Mouse (Mus musculus): ENCODE data around the gene Inhbe. TPM values are rescaled to one million over a fixed set of nuclear protein-coding genes. Genes with fewer than 3 reads are reported as not detected.

The Inhbe gene
- total RNA-seq (2014; rRNA removed; ENCODE audit: low replicate concordance), result not detected in 2 replicates
- polyA plus RNA-seq (2015; fragmentation: Nextera tagmentation; extraction: Ambion mirVana), result not detected in 2 replicates

DNA sequence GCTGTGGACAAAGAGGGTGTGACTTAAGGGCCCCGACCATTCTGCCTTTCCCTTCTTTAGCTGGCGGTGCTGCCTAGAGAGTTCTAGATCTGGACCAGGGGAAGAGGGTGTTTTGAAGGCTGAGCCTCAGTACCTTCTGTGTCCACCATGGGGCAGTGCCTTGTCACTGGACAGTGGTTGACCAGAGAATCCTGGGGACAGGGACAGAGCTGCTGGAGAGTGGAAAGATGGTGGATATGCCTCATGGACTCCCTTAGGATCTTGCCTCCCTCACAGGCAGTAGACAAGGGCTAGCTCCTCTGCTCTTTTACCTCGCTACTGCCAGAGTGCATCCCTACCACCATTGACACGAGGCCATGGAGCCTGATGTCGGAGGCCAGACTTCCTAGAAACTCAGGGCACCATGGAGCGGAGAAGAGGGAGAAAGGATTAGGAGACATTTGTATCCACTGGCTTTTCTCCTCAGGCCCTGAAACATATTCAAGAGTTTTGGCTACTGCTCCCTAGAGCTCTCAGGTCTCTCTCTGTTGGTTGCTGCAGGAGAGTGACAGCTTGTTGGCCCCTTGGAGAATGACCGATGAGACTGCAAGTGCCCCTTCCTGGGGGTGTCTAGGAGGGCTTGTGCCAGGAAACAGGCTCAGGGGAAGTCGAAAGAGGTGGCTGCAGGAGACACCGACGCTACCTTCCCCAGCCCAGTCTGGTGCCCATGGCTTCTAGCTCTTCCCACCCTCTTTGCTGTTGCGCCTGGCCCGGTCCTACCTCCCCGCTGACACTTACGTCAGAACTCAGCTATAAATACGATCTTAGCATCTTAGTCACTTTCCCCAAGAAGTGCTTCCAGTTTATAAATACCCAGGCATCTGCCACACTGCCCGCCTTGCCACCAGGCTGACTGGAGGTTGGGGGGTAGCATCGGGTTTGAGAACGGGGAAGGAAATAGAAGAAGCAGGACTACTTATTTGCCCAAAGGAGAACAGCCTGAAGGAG is at the start of gene Inhbe:
Gene Inhbe (minus strand): TSS at position 503 of the 987 bp plus-strand sequence.
- TF ChIP-seq CTCF (IDR thresholded peaks at IDR 0.05; ENCODE audit: low read depth) (peak; percentile 61), EP300 (IDR thresholded peaks at IDR 0.05; ENCODE audit: low read depth) (no peak)
- WGBS, result 57% methylated on average over 18 of the region's 18 CpGs

DNA sequence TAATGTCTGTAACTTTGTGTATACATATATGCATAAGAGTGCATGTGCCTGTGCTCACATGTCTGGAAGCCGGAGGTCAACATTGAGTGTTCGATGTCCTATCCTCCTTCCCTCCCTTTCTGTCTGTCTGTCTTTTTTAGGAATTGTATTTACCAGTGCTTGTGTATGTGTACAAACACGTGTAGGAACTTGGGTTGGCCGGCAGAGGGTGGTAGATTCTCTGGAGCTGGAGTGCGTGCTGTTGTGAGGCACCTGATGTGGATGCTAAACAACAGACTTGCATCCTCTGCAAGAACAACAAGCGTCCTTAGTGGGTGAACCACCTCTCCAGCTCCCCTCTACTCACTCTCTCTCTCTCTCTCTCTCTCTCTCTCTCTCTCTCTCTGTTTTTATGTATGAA is 37.6 kb upstream of the Inhbe start:
- ATAC-seq (ENCODE audit: insufficient read depth, low read depth) (no peak), DNase-seq (ENCODE audit: low spot score) (no peak)
- Histone ChIP-seq H3K36me3 (replicated peaks; ENCODE audit: control insufficient read depth, insufficient read depth, low read length) (peaks cover 15% of the 10 kb centered on the region), H3K27me3 (ENCODE audit: control insufficient read depth, insufficient read depth, low read length) (no peaks in the 10 kb centered on the region), H3K4me3 (ENCODE audit: low read depth, low read length) (no peak overlapping the region), H3K4me1 (ENCODE audit: control insufficient read depth, insufficient read depth) (no peaks in the 10 kb centered on the region), H3K9me3 (replicated peaks; ENCODE audit: control insufficient read depth, low read length) (no peaks in the 10 kb centered on the region), H3K27ac (ENCODE audit: low read depth) (no peak overlapping the region), H3K9ac (replicated peaks; ENCODE audit: low read depth, low read length) (no peak overlapping the region), H3K4me2 (ENCODE audit: low read depth, low read length) (no peak overlapping the region)
- 81% methylated on average over 6 of the region's 6 CpGs for WGBS
- TF ChIP-seq CTCF (IDR thresholded peaks at IDR 0.05; ENCODE audit: low read depth) (no peak), EP300 (IDR thresholded peaks at IDR 0.05; ENCODE audit: low read depth) (no peak)

More for the DNA sequence above, at the start of gene Inhbe:
- no peaks in the 10 kb centered on the region for H3K9me3 ChIP-seq (replicated peaks; ENCODE audit: control insufficient read depth, low read length)
- H3K4me1 ChIP-seq (ENCODE audit: control insufficient read depth, insufficient read depth), result 0 out of 2 replicates have a peak, but pooled peaks cover 7% of the 10 kb centered on the region
- H3K4me3 ChIP-seq (ENCODE audit: low read depth, low read length), result no peak within 1 kb of the TSS
- peak; percentile 65 for ATAC-seq (ENCODE audit: insufficient read depth, low read depth)
- DNase-seq (ENCODE audit: low spot score), result peak; percentile 57
- no peaks in the 10 kb centered on the region for H3K27me3 ChIP-seq (ENCODE audit: control insufficient read depth, insufficient read depth, low read length)
- H3K4me2 ChIP-seq (ENCODE audit: low read depth, low read length), result peak within 1 kb of the TSS; percentile 25; the same call in 1 of the 2 replicates
- H3K36me3 ChIP-seq (replicated peaks; ENCODE audit: control insufficient read depth, insufficient read depth, low read length), result no peaks in the 10 kb centered on the region
- H3K27ac ChIP-seq (ENCODE audit: low read depth), result peak within 1 kb of the TSS; percentile 53; the same call in 1 of the 2 replicates
- no peak within 1 kb of the TSS for H3K9ac ChIP-seq (replicated peaks; ENCODE audit: low read depth, low read length)

- Histone ChIP-seq H3K4me3 (ENCODE audit: low read depth, low read length) (peak overlapping the region; percentile 79), H3K27me3 (ENCODE audit: control insufficient read depth, insufficient read depth, low read length) (no peaks in the 10 kb centered on the region), H3K27ac (ENCODE audit: low read depth) (peak overlapping the region; percentile 98), H3K9ac (replicated peaks; ENCODE audit: low read depth, low read length) (peak overlapping the region; percentile 90), H3K4me2 (ENCODE audit: low read depth, low read length) (peak overlapping the region; percentile 62), H3K9me3 (replicated peaks; ENCODE audit: control insufficient read depth, low read length) (no peaks in the 10 kb centered on the region), H3K4me1 (ENCODE audit: control insufficient read depth, insufficient read depth) (peaks cover 12% of the 10 kb centered on the region; the same call in 1 of the 2 replicates), H3K36me3 (replicated peaks; ENCODE audit: control insufficient read depth, insufficient read depth, low read length) (no peaks in the 10 kb centered on the region)
- 48% methylated on average over 2 of the region's 2 CpGs for WGBS
- TF ChIP-seq CTCF (IDR thresholded peaks at IDR 0.05; ENCODE audit: low read depth) (no peak), EP300 (IDR thresholded peaks at IDR 0.05; ENCODE audit: low read depth) (no peak)
- DNase-seq (ENCODE audit: low spot score) (no peak), ATAC-seq (ENCODE audit: insufficient read depth, low read depth) (no peak)
Observed at GRCm38 (mm10) chr10:127381743-127382134, 27.5 kb upstream of the Inhbe start.

- Histone ChIP-seq H3K36me3 (replicated peaks; ENCODE audit: control insufficient read depth, insufficient read depth, low read length) (no peaks in the 10 kb centered on the region), H3K4me2 (ENCODE audit: low read depth, low read length) (peak overlapping the region; percentile 62), H3K27ac (ENCODE audit: low read depth) (peak overlapping the region; percentile 98), H3K4me3 (ENCODE audit: low read depth, low read length) (peak overlapping the region; percentile 79), H3K9ac (replicated peaks; ENCODE audit: low read depth, low read length) (peak overlapping the region; percentile 90), H3K27me3 (ENCODE audit: control insufficient read depth, insufficient read depth, low read length) (no peaks in the 10 kb centered on the region), H3K4me1 (ENCODE audit: control insufficient read depth, insufficient read depth) (peaks cover 12% of the 10 kb centered on the region; the same call in 1 of the 2 replicates), H3K9me3 (replicated peaks; ENCODE audit: control insufficient read depth, low read length) (no peaks in the 10 kb centered on the region)
- TF ChIP-seq EP300 (IDR thresholded peaks at IDR 0.05; ENCODE audit: low read depth) (no peak), CTCF (IDR thresholded peaks at IDR 0.05; ENCODE audit: low read depth) (no peak)
- WGBS, result 1% methylated on average over 44 of the region's 79 CpGs
- peak; percentile 74 for DNase-seq (ENCODE audit: low spot score)
- peak; percentile 80 for ATAC-seq (ENCODE audit: insufficient read depth, low read depth)
Observed at GRCm38 (mm10) chr10:127380767-127381742, 26.8 kb upstream of the Inhbe start.

GRCm38 (mm10) chr10:127380251-127380691 is 26.1 kb upstream of the Inhbe start, which contains the start of gene R3hdm2:
R3hdm2 (plus strand) TSS chr10:127380327.
- 0% methylated on average over 50 of the region's 53 CpGs for WGBS

More at GRCm38 (mm10) chr10:127380251-127380691, 26.1 kb upstream of the Inhbe start, which contains the start of gene R3hdm2:
- Histone ChIP-seq H3K4me1 (ENCODE audit: control insufficient read depth, insufficient read depth) (peaks cover 12% of the 10 kb centered on the region; the same call in 1 of the 2 replicates), H3K27me3 (ENCODE audit: control insufficient read depth, insufficient read depth, low read length) (no peaks in the 10 kb centered on the region), H3K36me3 (replicated peaks; ENCODE audit: control insufficient read depth, insufficient read depth, low read length) (no peaks in the 10 kb centered on the region), H3K27ac (ENCODE audit: low read depth) (peak within 1 kb of the TSS; percentile 98), H3K4me2 (ENCODE audit: low read depth, low read length) (peak within 1 kb of the TSS; percentile 62), H3K9me3 (replicated peaks; ENCODE audit: control insufficient read depth, low read length) (no peaks in the 10 kb centered on the region), H3K4me3 (ENCODE audit: low read depth, low read length) (peak within 1 kb of the TSS; percentile 79), H3K9ac (replicated peaks; ENCODE audit: low read depth, low read length) (peak within 1 kb of the TSS; percentile 90)
- peak; percentile 97 for ATAC-seq (ENCODE audit: insufficient read depth, low read depth)
- TF ChIP-seq CTCF (IDR thresholded peaks at IDR 0.05; ENCODE audit: low read depth) (no peak), EP300 (IDR thresholded peaks at IDR 0.05; ENCODE audit: low read depth) (no peak)
- peak; percentile 92 for DNase-seq (ENCODE audit: low spot score)

Measured in heart, postnatal 0 days (tissue).